Mouse (Mus musculus) granulocyte monocyte progenitor cell, adult 5-6 weeks (primary cell): Measurements from ENCODE around the gene Olfr67. TPM values are rescaled to one million over a fixed set of nuclear protein-coding genes. Genes with fewer than 3 reads are reported as not detected.
"Not testable (repeated sequence)": the region's sequence is repeated elsewhere in the genome, so short reads cannot be mapped to it uniquely, and the experiment has no call there.

Experiments used
- ATAC-seq: replicated peaks from 2 replicates; pipeline ENCODE4 v1.8.0; 2016; ENCODE audit warnings: mild to moderate bottlenecking, moderate TSS enrichment, inconsistent platforms; ENCODE audit not compliant: poor library complexity, severe bottlenecking
- total RNA-seq, 2 experiments: library from RNA; stranded (forward) in 1 of 2; stranded (reverse) in 1 of 2; fragments of 200-712, 200-1000 nt in 1 of 2; fragments of >200 nt in 1 of 2; fragmentation: Nextera tagmentation in 1 of 2; gene quantifications; 2 replicates each; pipeline ENCODE4 v1.2.3; 2014 to 2017

The Olfr67 gene
- not detected in 2 replicates for total RNA-seq (2014; fragmentation: Nextera tagmentation)
- not detected in 2 replicates for total RNA-seq (2017)

- no peak for ATAC-seq
Measured at GRCm38 (mm10) chr7:103791721-103792120, at the start of gene Olfr67. TSS of gene Olfr67 (minus strand) at chr7:103791821.

GRCm38 (mm10) chr7:103840268-103840667, 48.6 kb upstream of the Olfr67 start, which contains the start of gene Hbb-bh2:
TSS of gene Hbb-bh2 (minus strand) at chr7:103840520.
- no peak for ATAC-seq

GRCm38 (mm10) chr7:103827808-103828207, 36.2 kb upstream of the Olfr67 start, which contains the start of gene Hbb-bs:
TSS of gene Hbb-bs (minus strand) at chr7:103828096.
- no peak for ATAC-seq

- ATAC-seq = peak; percentile 99
Measured at GRCm38 (mm10) chr7:103827139-103827538, 35.5 kb upstream of the Olfr67 start.

- ATAC-seq = no peak
Measured at GRCm38 (mm10) chr7:103826255-103826887, 34.8 kb upstream of the Olfr67 start.

- no peak for ATAC-seq
Measured at GRCm38 (mm10) chr7:103825536-103826254, 34.1 kb upstream of the Olfr67 start.

- no peak for ATAC-seq
Measured at GRCm38 (mm10) chr7:103824597-103824996, 33.0 kb upstream of the Olfr67 start.

GRCm38 (mm10) chr7:103815085-103815484, 23.5 kb upstream of the Olfr67 start:
- not testable (repeated sequence) for ATAC-seq

- no peak for ATAC-seq
Measured at GRCm38 (mm10) chr7:103813766-103814165, 22.1 kb upstream of the Olfr67 start, which contains the start of gene Hbb-bt. TSS of gene Hbb-bt (minus strand) at chr7:103813996.

GRCm38 (mm10) chr7:103813152-103813551, 21.5 kb upstream of the Olfr67 start:
- ATAC-seq = peak; percentile 90

- ATAC-seq = peak; percentile 81
Measured at GRCm38 (mm10) chr7:103812174-103812573, 20.6 kb upstream of the Olfr67 start.

GRCm38 (mm10) chr7:103811223-103811845, 19.7 kb upstream of the Olfr67 start:
- ATAC-seq = no peak

- ATAC-seq = no peak
Measured at GRCm38 (mm10) chr7:103810746-103811145, 19.1 kb upstream of the Olfr67 start.

- ATAC-seq = no peak
Measured at GRCm38 (mm10) chr7:103810296-103810695, 18.7 kb upstream of the Olfr67 start.

GRCm38 (mm10) chr7:103809801-103810155, 18.2 kb upstream of the Olfr67 start:
- ATAC-seq = no peak

- ATAC-seq = no peak
Measured at GRCm38 (mm10) chr7:103808971-103809800, 17.6 kb upstream of the Olfr67 start.

GRCm38 (mm10) chr7:103808120-103808519, 16.5 kb upstream of the Olfr67 start:
- ATAC-seq = not testable (repeated sequence)

GRCm38 (mm10) chr7:103806856-103807255, 15.2 kb upstream of the Olfr67 start:
- ATAC-seq = peak; percentile 82

GRCm38 (mm10) chr7:103792669-103793388, 1.2 kb upstream of the Olfr67 start:
- peak; percentile 83 for ATAC-seq

- no peak for ATAC-seq
Measured at GRCm38 (mm10) chr7:103779598-103779997, 12.0 kb downstream of the Olfr67 start, which contains the start of gene Olfr68. TSS of gene Olfr68 (minus strand) at chr7:103779698.
